Mouse (Mus musculus): ENCODE measurements around the gene Rab1a. TPM values are rescaled to one million over a fixed set of nuclear protein-coding genes. Genes with fewer than 3 reads are reported as not detected.
A peak's percentile ranks its signal among the peaks of the same experiment; 100 is the strongest.

The Rab1a gene
- total and polyA plus RNA-seq, 2 experiments from 2014 or later, result 55.8 to 226 TPM

- H3K4me3 ChIP-seq (ENCODE audit: low read depth, low read length), result no peak overlapping the region
- H3K36me3 ChIP-seq (replicated peaks; ENCODE audit: control insufficient read depth, insufficient read depth, low read length), result peaks cover 73% of the 10 kb centered on the region
- H3K4me2 ChIP-seq (ENCODE audit: low read depth, low read length), result no peak overlapping the region
- H3K27ac ChIP-seq (ENCODE audit: low read depth), result no peak overlapping the region
- 73% methylated on average over 5 of the region's 5 CpGs for whole genome bisulfite sequencing
- H3K27me3 ChIP-seq (ENCODE audit: control insufficient read depth, insufficient read depth, low read length), result no peaks in the 10 kb centered on the region
- no peaks in the 10 kb centered on the region for H3K9me3 ChIP-seq (replicated peaks; ENCODE audit: control insufficient read depth, low read length)
- no peak for DNase-seq (ENCODE audit: low spot score)
- no peak for ATAC-seq (ENCODE audit: insufficient read depth, low read depth)
- peaks cover 14% of the 10 kb centered on the region for H3K4me1 ChIP-seq (ENCODE audit: control insufficient read depth, insufficient read depth)
- no peak for TF ChIP-seq EP300 (IDR thresholded peaks at IDR 0.05; ENCODE audit: low read depth)
- TF ChIP-seq CTCF (IDR thresholded peaks at IDR 0.05; ENCODE audit: low read depth), result no peak
- no peak overlapping the region for H3K9ac ChIP-seq (replicated peaks; ENCODE audit: low read depth, low read length)
These were observed 39.1 kb downstream of the Rab1a start for GRCm38 (mm10) chr11:20240331-20240730.

- Histone ChIP-seq H3K4me2 (ENCODE audit: low read depth, low read length) (no peak overlapping the region), H3K27me3 (ENCODE audit: control insufficient read depth, insufficient read depth, low read length) (no peaks in the 10 kb centered on the region), H3K9ac (replicated peaks; ENCODE audit: low read depth, low read length) (no peak overlapping the region), H3K4me1 (ENCODE audit: control insufficient read depth, insufficient read depth) (peaks cover 18% of the 10 kb centered on the region), H3K9me3 (replicated peaks; ENCODE audit: control insufficient read depth, low read length) (no peaks in the 10 kb centered on the region), H3K36me3 (replicated peaks; ENCODE audit: control insufficient read depth, insufficient read depth, low read length) (peaks cover 64% of the 10 kb centered on the region), H3K27ac (ENCODE audit: low read depth) (no peak overlapping the region), H3K4me3 (ENCODE audit: low read depth, low read length) (no peak overlapping the region)
- ATAC-seq (ENCODE audit: insufficient read depth, low read depth) (no peak), DNase-seq (ENCODE audit: low spot score) (no peak)
- WGBS, result 88% methylated on average over 7 of the region's 7 CpGs
- no peak for TF ChIP-seq CTCF (IDR thresholded peaks at IDR 0.05; ENCODE audit: low read depth)
- no peak for TF ChIP-seq EP300 (IDR thresholded peaks at IDR 0.05; ENCODE audit: low read depth)
These were observed 40.1 kb downstream of the Rab1a start for GRCm38 (mm10) chr11:20241311-20241710.

- TF ChIP-seq EP300 (IDR thresholded peaks at IDR 0.05; ENCODE audit: low read depth) (no peak), CTCF (IDR thresholded peaks at IDR 0.05; ENCODE audit: low read depth) (no peak)
- H3K4me1 ChIP-seq (ENCODE audit: control insufficient read depth, insufficient read depth), result peaks cover 30% of the 10 kb centered on the region
- H3K9ac ChIP-seq (replicated peaks; ENCODE audit: low read depth, low read length), result no peak overlapping the region
- no peak for ATAC-seq (ENCODE audit: insufficient read depth, low read depth)
- H3K27ac ChIP-seq (ENCODE audit: low read depth), result no peak overlapping the region
- H3K36me3 ChIP-seq (replicated peaks; ENCODE audit: control insufficient read depth, insufficient read depth, low read length), result peaks cover 56% of the 10 kb centered on the region
- H3K4me3 ChIP-seq (ENCODE audit: low read depth, low read length), result no peak overlapping the region
- no peak for DNase-seq (ENCODE audit: low spot score)
- no peaks in the 10 kb centered on the region for H3K9me3 ChIP-seq (replicated peaks; ENCODE audit: control insufficient read depth, low read length)
- H3K27me3 ChIP-seq (ENCODE audit: control insufficient read depth, insufficient read depth, low read length), result no peaks in the 10 kb centered on the region
- WGBS, result 87% methylated on average over 6 of the region's 6 CpGs
- H3K4me2 ChIP-seq (ENCODE audit: low read depth, low read length), result no peak overlapping the region
These were observed 41.3 kb downstream of the Rab1a start for GRCm38 (mm10) chr11:20242366-20243056.

GRCm38 (mm10) chr11:20243214-20243913 is 42.1 kb downstream of the Rab1a start:
- no peak for TF ChIP-seq CTCF (IDR thresholded peaks at IDR 0.05; ENCODE audit: low read depth)
- no peak for TF ChIP-seq EP300 (IDR thresholded peaks at IDR 0.05; ENCODE audit: low read depth)
- no peaks in the 10 kb centered on the region for H3K9me3 ChIP-seq (replicated peaks; ENCODE audit: control insufficient read depth, low read length)
- H3K27me3 ChIP-seq (ENCODE audit: control insufficient read depth, insufficient read depth, low read length), result no peaks in the 10 kb centered on the region
- no peak overlapping the region for H3K4me2 ChIP-seq (ENCODE audit: low read depth, low read length)
- peaks cover 51% of the 10 kb centered on the region for H3K36me3 ChIP-seq (replicated peaks; ENCODE audit: control insufficient read depth, insufficient read depth, low read length)
- H3K4me3 ChIP-seq (ENCODE audit: low read depth, low read length), result no peak overlapping the region
- no peak overlapping the region for H3K9ac ChIP-seq (replicated peaks; ENCODE audit: low read depth, low read length)
- ATAC-seq (ENCODE audit: insufficient read depth, low read depth) (peak; percentile 56), DNase-seq (ENCODE audit: low spot score) (no peak)
- peaks cover 36% of the 10 kb centered on the region for H3K4me1 ChIP-seq (ENCODE audit: control insufficient read depth, insufficient read depth)
- H3K27ac ChIP-seq (ENCODE audit: low read depth), result no peak overlapping the region
- WGBS, result 31% methylated on average over 9 of the region's 9 CpGs

GRCm38 (mm10) chr11:20244336-20245290 is 43.4 kb downstream of the Rab1a start:
- Histone ChIP-seq H3K4me2 (ENCODE audit: low read depth, low read length) (no peak overlapping the region), H3K27ac (ENCODE audit: low read depth) (no peak overlapping the region), H3K9ac (replicated peaks; ENCODE audit: low read depth, low read length) (no peak overlapping the region), H3K4me1 (ENCODE audit: control insufficient read depth, insufficient read depth) (peaks cover 39% of the 10 kb centered on the region), H3K4me3 (ENCODE audit: low read depth, low read length) (no peak overlapping the region), H3K9me3 (replicated peaks; ENCODE audit: control insufficient read depth, low read length) (no peaks in the 10 kb centered on the region), H3K36me3 (replicated peaks; ENCODE audit: control insufficient read depth, insufficient read depth, low read length) (peaks cover 38% of the 10 kb centered on the region), H3K27me3 (ENCODE audit: control insufficient read depth, insufficient read depth, low read length) (no peaks in the 10 kb centered on the region)
- TF ChIP-seq EP300 (IDR thresholded peaks at IDR 0.05; ENCODE audit: low read depth) (no peak), CTCF (IDR thresholded peaks at IDR 0.05; ENCODE audit: low read depth) (peak; percentile 23; the same call in 1 of the 2 replicates)
- no peak for DNase-seq (ENCODE audit: low spot score)
- ATAC-seq (ENCODE audit: insufficient read depth, low read depth), result no peak
- 69% methylated on average over 16 of the region's 16 CpGs for WGBS
